Mouse (Mus musculus) heart, adult 2 months (tissue): ENCODE data around the gene Krt73.

Experiments used
- CTCF ChIP-seq: fragments of 200-600 bp; IDR thresholded peaks from 2 replicates; pipeline ENCODE4 v1.8.1; 2022; ENCODE audit warnings: antibody characterized with exemption, mild to moderate bottlenecking, moderate library complexity
- POLR2A ChIP-seq: fragments of 200-500 bp; IDR thresholded peaks from 2 replicates; pipeline ENCODE4 v1.6.1; 2011; ENCODE audit warnings: mild to moderate bottlenecking, low read depth, low read length, control low read depth; ENCODE audit not compliant: insufficient read depth

GRCm38 (mm10) chr15:101845971-101846403 lies 43.8 kb upstream of the Krt73 start:
- TF ChIP-seq CTCF (no peak), POLR2A (no peak)
